Mouse (Mus musculus) left cerebral cortex, adult 9 months (tissue): ENCODE results near the gene Gm7102.
"Not testable (repeated sequence)": the region's sequence is repeated elsewhere in the genome, so short reads cannot be mapped to it uniquely, and the experiment has no call there.

Experiments
- DNase-seq, 2 experiments: peaks; one replicate each; pipeline ENCODE4 v3.0.0; 2022; ENCODE audit warnings: low spot score in 2 of 2

Gm7102 gene

DNA sequence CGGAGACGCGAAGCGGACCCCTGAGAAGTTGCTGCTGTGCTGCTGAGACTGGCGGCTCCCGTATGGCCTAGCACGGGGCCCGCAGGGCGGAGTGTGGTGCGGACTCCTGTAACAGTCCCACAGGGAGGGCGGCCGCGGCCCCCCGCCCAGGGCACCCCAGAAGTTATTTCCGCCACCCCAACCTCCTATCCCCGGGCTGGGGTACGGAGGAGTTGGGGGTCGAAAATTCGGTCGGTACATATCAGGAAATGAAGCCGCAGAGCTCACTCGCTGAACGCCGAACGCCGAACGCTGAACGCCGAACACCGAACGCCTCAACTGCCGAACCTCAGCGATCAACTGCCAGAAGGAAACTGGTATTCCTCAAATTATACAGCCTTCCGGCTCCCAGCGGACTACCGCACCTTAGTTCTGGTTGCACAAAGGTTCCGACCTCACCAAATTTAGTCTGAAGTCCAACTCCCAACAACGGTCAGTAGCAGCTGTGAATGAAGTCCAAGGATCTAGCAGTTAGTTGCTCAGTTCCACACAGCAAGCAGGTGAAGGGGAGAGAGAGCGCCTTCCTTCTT is at the start of gene Gm7102:
Gene Gm7102 (minus strand): TSS at position 554 of the 569 bp plus-strand sequence.
- DNase-seq: no peak

DNA sequence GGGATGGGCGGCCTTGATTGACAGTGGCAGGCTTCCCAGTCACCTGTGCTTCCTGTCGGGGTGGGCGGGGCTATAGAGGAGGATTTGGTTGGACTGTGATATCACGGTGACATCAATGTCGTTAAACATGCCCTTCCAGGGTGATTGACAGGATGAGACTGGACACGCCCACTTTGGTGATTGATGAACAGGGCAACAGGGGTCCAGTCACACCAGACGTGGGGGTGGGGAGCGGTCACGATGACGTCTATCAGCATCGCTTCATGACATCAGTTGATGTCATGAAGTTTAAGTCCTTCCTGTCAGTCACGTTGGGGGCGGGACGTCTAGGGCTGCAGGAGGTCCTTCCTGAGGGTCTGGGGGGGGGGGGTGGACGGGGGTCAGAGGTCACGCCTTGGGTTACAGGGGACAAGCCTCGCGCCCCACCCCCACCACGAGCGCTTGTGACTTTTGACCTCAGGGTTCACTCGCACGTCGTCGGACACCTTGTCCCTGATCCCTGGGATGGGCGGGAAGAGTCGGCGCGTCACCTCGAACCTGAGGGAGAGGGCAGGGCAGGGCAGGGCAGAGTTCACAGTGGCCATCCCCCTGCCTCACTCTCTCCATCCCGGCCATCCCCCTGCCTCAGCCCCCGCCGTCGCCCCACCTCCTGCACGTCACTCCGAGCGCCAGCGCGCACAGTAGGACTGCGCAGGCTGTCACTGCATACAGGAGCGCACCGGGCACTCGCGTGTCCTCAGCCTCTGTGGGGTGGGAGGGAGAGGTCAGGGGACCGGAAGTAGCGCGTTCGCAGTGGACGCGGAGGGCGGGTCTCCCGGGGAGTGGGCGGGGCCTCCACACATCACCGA is 48.8 kb upstream of the Gm7102 start:
- DNase-seq: peak in 1 of 2 experiments; percentile 12

DNA sequence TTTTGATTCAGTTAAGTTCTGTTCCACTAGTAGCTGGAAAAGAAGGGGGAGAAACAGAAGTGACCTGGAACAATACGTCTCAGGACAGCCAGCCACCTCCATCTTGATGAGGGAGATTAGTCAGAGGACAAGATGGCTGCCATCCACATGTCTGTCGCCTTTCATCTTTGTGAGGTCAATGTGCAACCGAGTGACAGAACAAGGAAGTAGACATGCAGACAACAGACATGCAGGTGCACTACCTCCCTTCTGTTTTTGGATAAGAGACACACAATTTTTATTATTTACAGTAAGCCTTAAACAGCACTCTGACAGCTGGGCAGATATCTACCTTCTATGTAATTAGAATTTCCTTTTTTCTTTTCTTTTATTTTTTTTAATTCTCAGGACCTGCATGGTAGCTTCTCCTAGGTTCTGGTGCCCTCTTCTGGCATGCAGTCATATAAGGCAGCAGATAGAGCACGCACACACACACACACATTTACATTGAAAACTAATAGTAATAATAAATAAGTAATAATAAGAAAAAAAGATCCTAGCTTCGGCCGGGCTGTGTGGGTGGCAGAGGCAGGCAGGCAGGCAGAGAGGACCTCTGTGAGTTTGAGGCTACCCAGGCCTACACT is 47.7 kb upstream of the Gm7102 start:
- DNase-seq: no peak

DNA sequence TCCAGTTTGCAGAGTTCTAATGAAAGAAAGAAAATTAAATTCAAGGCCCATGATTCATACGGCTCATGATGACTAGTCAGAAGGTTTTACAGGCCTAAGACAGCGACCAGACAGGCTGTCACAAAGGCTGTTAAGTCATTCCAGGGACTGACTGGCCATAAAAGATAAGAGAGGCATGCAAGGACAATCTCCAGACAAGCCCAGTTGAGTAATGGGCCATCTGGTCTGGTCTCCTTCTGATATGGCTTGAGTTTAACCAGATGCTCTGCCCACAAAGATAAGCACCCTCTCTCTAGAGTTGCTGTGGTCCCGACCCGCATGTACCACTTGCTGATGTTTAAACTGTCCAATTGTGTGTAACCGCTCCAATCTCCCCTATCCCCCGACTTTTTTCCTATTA is 31.4 kb upstream of the Gm7102 start:
- not testable (repeated sequence) for DNase-seq

DNA sequence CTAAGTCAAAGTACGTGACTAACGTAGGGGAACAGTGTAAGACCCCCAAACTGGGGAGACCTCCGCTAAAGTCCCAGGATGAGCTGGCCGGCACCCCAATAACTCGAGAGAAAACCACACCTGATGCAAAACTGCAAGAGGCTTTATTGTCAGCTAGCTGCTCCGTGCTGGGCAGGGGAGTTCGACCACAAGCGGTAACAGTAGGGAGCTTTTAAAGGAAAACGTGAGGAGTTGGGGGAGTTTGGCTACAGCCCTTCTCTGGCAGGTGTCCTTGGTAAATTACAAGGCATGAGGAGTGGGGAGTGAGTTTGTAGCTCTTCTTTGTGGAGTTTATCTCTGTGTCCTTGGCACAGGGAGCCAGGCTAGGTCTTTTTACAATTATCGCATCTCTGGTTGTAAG is 23.7 kb upstream of the Gm7102 start:
- DNase-seq: peak in 1 of 2 experiments; percentile 11

DNA sequence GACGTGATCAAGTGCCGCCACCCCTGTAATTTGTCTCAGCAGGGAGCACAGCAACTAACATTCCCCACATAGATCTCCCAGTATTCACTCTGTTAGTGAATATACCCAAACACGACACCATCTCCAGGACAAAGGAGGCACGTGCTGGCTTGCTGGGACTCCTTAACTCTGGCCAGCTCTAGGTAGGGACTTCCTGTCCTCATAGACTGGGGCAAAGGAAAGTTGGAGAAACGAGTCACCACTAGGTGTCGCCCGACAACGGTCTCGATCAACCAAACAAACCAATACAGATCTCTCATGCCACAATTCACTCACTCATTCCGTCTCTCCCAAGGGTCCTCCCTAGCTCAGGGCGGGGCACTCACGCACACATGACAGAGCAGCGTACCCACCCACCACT is 23.2 kb upstream of the Gm7102 start:
- DNase-seq: peak; percentile 43 to 91

DNA sequence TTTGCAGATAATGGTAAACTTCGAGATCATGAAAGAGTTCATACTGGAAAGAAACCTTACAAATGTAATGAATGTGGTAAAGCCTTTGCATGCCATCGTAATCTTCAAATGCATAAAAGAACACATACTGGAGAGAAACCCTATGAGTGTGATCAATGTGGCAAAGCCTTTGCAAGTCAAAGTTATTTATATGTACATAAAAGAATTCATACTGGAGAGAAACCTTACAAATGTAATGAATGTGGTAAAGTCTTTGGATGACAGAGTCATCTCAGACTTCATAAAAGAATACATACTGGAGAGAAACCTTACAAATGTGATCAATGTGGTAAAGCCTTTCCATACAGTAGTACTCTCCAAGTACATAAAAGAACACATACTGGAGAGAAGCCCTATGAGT is 7.5 kb upstream of the Gm7102 start, which contains the start of gene Gm6020:
Gene Gm6020 (plus strand): TSS at position 301 of the 400 bp plus-strand sequence.
- DNase-seq: not testable (repeated sequence)

DNA sequence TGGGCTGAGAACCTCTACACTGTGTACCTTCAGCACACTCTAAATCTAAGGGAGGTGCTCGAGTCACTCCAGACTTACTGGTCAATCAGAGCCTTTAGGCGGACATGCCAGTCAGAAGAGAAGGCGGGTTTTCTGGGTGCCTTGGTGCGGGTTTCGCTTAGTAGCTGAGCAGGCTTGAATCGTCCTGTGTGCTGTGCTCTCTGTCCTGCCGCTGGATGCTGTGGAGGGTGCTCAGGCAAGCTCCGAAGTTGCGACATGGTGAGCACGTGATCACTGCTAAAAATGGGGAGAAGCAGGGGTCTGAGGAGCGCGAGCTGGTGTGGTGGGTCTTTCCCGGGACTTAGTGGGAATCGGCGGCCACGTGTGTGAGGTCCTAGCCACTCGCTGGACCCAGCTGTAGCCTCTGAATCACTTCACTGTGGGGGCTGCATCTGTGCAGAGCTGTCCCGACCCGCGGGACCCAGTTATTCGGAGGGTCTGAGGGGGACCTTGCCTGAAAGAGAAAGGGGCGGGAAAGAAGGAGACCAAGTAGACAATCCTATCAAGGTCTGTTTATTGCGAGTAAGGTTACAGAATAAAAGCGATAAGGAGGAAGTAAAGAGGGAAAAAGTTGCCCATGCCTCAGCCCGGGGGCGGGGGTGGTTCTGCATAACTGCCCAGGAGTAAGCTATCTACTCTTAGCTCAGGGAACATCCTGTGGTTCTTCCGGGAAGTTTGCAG is 24.2 kb downstream of the Gm7102 start:
- no peak for DNase-seq

DNA sequence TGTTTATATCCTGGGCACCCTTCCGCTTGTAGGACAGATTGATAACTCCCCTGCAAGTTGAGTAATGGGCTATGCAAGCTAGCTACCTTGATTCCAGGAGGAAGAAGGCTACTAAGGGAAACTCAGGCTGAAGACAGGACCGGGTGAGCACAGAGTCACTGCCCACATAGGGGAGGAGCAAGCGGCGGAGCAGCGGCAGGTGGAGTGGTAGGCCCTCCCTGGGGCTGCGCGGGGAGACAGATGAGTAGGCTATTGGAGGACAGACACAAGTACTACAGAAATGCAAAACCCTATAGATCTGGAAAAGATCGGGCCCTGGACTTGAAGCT is 24.8 kb downstream of the Gm7102 start:
- no peak for DNase-seq

DNA sequence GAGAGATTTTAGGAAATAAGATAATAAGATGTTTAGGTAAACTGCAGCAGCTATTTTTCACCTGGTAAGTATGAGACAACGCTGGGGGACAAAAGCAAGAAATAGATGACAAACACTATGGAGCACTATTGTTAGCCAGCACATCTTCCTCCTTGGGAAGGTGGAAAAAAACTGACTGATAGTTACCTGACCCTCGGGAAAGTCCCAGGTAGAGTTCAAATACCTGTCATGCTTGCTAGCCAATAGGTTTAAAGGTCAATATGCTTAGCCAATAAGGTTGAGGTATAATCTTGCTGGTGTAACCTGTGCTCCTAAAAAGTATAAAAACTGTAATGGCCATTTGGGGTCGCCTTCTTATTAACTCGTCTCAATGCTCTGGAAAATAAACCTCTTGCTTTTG is 34.8 kb downstream of the Gm7102 start:
- no peak for DNase-seq

DNA sequence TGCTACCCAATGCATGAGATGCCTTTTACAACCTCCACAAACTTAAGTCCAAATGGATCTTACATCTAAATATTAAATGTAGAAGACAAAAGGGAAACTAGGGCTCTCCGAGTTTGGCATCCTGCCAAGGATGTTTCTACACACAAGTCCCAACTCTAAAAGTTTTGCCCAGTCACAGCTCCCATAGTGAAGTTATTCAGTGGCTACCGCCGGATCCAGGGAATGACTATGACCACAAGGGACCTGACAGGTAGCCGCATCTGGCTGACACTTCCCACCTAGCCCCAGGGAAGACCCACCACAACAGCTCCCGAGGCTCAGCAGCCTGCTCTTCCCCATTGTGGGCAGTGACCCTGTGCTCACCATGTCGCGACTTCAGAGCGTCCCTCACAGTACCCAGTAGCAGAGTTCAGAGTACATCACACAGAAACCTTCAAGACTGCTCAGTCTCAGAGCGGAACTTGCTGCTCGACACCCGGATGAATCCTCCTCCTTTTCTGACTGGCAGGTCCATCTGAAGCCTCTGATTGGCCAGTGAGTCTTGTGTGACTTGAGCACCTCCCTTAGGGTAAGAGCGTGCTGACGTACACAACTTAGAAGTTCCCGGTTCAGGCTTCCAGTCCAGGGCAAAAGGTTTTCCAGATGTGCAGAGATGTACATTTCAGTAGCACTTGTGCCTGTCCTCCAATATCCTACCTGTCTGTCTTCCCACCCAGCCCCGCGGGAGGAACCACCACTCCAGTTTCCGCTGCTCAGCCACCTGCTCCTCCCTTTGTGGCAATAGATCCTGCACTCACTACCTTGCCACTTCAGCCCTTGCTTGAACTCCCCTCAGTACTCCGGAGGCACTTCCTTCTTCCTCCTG is 35.5 kb downstream of the Gm7102 start, which contains the start of gene Zfp950:
Gene Zfp950 (minus strand): TSS at position 499 of the 865 bp plus-strand sequence.
- DNase-seq: peak; percentile 83 to 90

DNA sequence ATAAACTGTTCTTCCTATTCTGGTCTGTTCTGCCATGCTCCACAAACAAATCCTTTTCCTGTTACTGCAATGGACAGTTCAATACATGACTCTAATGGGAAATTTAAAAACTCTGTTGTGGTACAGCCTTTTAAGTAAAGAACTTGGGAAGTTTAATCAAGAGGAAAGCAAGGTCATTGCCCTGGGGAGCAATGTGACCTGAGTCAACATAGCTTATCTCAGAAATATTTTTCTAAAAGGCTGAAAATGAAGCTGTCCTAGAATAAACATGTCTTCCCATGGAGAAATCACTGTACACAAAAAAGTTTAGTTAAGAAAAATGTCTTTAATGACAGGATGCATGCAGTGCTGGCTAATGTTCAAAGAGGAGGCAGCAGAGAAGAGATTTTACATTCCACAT is 37.5 kb downstream of the Gm7102 start:
- no peak for DNase-seq

DNA sequence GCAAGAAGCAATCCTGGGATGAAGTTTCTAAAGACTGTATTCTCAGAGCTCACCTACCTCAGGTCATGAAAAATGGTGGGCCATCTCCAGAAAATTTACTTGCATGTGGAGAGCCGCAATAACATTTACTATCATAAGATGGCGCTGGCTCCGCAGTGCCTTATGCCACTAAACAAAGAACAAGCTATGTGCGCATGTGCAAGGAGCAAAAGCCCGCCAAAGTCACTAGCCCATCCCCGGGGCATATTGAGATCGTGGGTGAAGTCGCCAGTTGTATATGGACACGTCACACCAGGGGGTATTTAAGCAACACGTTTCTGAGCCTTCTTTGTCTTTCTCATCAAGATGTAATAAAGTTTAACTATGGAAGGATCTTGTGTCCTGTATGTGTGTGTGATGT is 45.0 kb downstream of the Gm7102 start:
- DNase-seq: no peak
